Mouse (Mus musculus): ENCODE results near the gene March7. TPM values are rescaled to one million over a fixed set of nuclear protein-coding genes. Genes with fewer than 3 reads are reported as not detected.

The March7 gene
- polyA plus RNA-seq, 1 experiment from 2014 or later, result 95.4 TPM

- Histone ChIP-seq H3K4me1 (replicated peaks) (no peaks in the 10 kb centered on the region), H3K9ac (replicated peaks) (no peak overlapping the region), H3K4me3 (replicated peaks) (no peak overlapping the region), H3K9me3 (no peaks in the 10 kb centered on the region), H3K27me3 (no peaks in the 10 kb centered on the region), H3K36me3 (no peaks in the 10 kb centered on the region), H3K4me2 (replicated peaks) (no peak overlapping the region), H3K27ac (no peak overlapping the region)
- WGBS, result 93% methylated on average over 2 of the region's 2 CpGs
- ATAC-seq, result no peak
Measured at GRCm38 (mm10) chr2:60299323-60299722, 89.6 kb downstream of the March7 start.

Other genes with a start within 250 kb of the March7 start
- gene Baz2b, start within 50 bp of the March7 start, polyA plus RNA-seq (2015; fragmentation: Nextera tagmentation; extraction: Ambion mirVana), result 98.1 and 103 TPM in 2 replicates
- 8.6 and 11.1 TPM in 2 replicates for gene Cd302, start 74.6 kb downstream of the March7 start, polyA plus RNA-seq (2015; fragmentation: Nextera tagmentation; extraction: Ambion mirVana)
- gene Ly75, start 173.4 kb downstream of the March7 start, polyA plus RNA-seq (2015; fragmentation: Nextera tagmentation; extraction: Ambion mirVana), result 0.52 and 0.68 TPM in 2 replicates

All from midbrain, embryonic 13.5 days (tissue).